Mouse (Mus musculus): ENCODE measurements around the gene Tnfrsf17. TPM values are rescaled to one million over a fixed set of nuclear protein-coding genes. Genes with fewer than 3 reads are reported as not detected.

The Tnfrsf17 gene
- total and polyA plus RNA-seq, 3 experiments = not detected

GRCm38 (mm10) chr16:11365626-11366025 is 52.0 kb downstream of the Tnfrsf17 start:
- H3K27ac ChIP-seq (ENCODE audit: control insufficient read depth, low read depth, low read length) = no peak overlapping the region
- peaks cover 0 to 12% of the 10 kb centered on the region in 2 experiments; a peak in 2 of 4 replicates for H3K36me3 ChIP-seq (ENCODE audit: control insufficient read depth in 1 of 2, insufficient read depth in 2 of 2, low read length in 2 of 2)
- peaks cover 4 to 15% of the 10 kb centered on the region in 2 experiments for H3K4me1 ChIP-seq (ENCODE audit: control insufficient read depth in 1 of 2, insufficient read depth in 2 of 2, low read length in 2 of 2)
- no peaks in the 10 kb centered on the region for H3K79me2 ChIP-seq (ENCODE audit: control insufficient read depth, insufficient read depth, low read length, poor library complexity)
- H3K4me3 ChIP-seq (ENCODE audit: control insufficient read depth in 1 of 2, insufficient read depth in 1 of 2, low read depth in 2 of 2, low read length in 2 of 2) = no peak overlapping the region
- H3K9ac ChIP-seq (ENCODE audit: control insufficient read depth, low read depth, low read length, poor library complexity, severe bottlenecking) = no peak overlapping the region
- DNase-seq (ENCODE audit: low read depth, low spot score) = no peak
- TF ChIP-seq POLR2AphosphoS5 (IDR thresholded peaks at IDR 0.05; ENCODE audit: borderline replicate concordance, low read depth, low read length) = no peak
- no peak for TF ChIP-seq GATA1 (IDR thresholded peaks at IDR 0.05; ENCODE audit: low read depth, low read length)
- no peak for TF ChIP-seq MYC (IDR thresholded peaks at IDR 0.05; ENCODE audit: low read depth, low read length)
- no peak for TF ChIP-seq E2F4 (IDR thresholded peaks at IDR 0.05; ENCODE audit: borderline replicate concordance, low read depth, low read length)
- no peak for TF ChIP-seq CTCF (IDR thresholded peaks at IDR 0.05 in 2 of 3, conservative IDR thresholded peaks at IDR 0.05 in 1 of 3; ENCODE audit: control insufficient read depth in 1 of 3, insufficient read depth in 1 of 3, low read depth in 2 of 3, low read length in 3 of 3, poor library complexity in 1 of 3, severe bottlenecking in 1 of 3)
- no peak for TF ChIP-seq MXI1 (IDR thresholded peaks at IDR 0.05; ENCODE audit: low read depth, low read length)
- no peak for TF ChIP-seq MAX (IDR thresholded peaks at IDR 0.05; ENCODE audit: low read length)
- no peak for TF ChIP-seq POLR2A (IDR thresholded peaks at IDR 0.05; ENCODE audit: control insufficient read depth in 1 of 2, insufficient read depth in 1 of 2, low read depth in 1 of 2, low read length in 2 of 2, poor library complexity in 1 of 2)
- no peak for TF ChIP-seq POLR2AphosphoS2 (IDR thresholded peaks at IDR 0.05; ENCODE audit: low read length)
- TF ChIP-seq MEF2A (IDR thresholded peaks at IDR 0.05; ENCODE audit: extremely low read depth, insufficient replicate concordance, low read depth, low read length, poor library complexity, severe bottlenecking) = no peak
- TF ChIP-seq EP300 (IDR thresholded peaks at IDR 0.05; ENCODE audit: low read depth in 1 of 2, low read length in 2 of 2) = no peak
- no peak for TF ChIP-seq ZKSCAN1 (IDR thresholded peaks at IDR 0.05; ENCODE audit: low read depth, low read length)
- TF ChIP-seq TAL1 (IDR thresholded peaks at IDR 0.05; ENCODE audit: low read length) = no peak
- no peak for TF ChIP-seq CHD1 (IDR thresholded peaks at IDR 0.05; ENCODE audit: low read depth, low read length)
- TF ChIP-seq ETS1 (IDR thresholded peaks at IDR 0.05; ENCODE audit: low read depth, low read length) = no peak
- TF ChIP-seq BHLHE40 (IDR thresholded peaks at IDR 0.05; ENCODE audit: borderline replicate concordance, low read depth, low read length) = no peak
- TF ChIP-seq ELF1 (IDR thresholded peaks at IDR 0.05; ENCODE audit: low read depth, low read length) = no peak
- no peaks in the 10 kb centered on the region for H3K9me3 ChIP-seq (replicated peaks; ENCODE audit: insufficient read depth, low read length)
- H3K27me3 ChIP-seq (ENCODE audit: control insufficient read depth in 1 of 2, insufficient read depth in 2 of 2, low read length in 2 of 2) = no peaks in the 10 kb centered on the region

GRCm38 (mm10) chr16:11366851-11367250 is 53.2 kb downstream of the Tnfrsf17 start:
- Histone ChIP-seq H3K79me2 (ENCODE audit: control insufficient read depth, insufficient read depth, low read length, poor library complexity) (no peaks in the 10 kb centered on the region), H3K27me3 (ENCODE audit: control insufficient read depth in 1 of 2, insufficient read depth in 2 of 2, low read length in 2 of 2) (no peaks in the 10 kb centered on the region), H3K4me3 (ENCODE audit: control insufficient read depth in 1 of 2, insufficient read depth in 1 of 2, low read depth in 2 of 2, low read length in 2 of 2) (no peak overlapping the region), H3K36me3 (ENCODE audit: control insufficient read depth in 1 of 2, insufficient read depth in 2 of 2, low read length in 2 of 2) (peaks cover 0 to 13% of the 10 kb centered on the region in 2 experiments; a peak in 2 of 4 replicates), H3K27ac (ENCODE audit: control insufficient read depth, low read depth, low read length) (no peak overlapping the region), H3K4me1 (ENCODE audit: control insufficient read depth in 1 of 2, insufficient read depth in 2 of 2, low read length in 2 of 2) (peaks cover 4 to 20% of the 10 kb centered on the region in 2 experiments), H3K9ac (ENCODE audit: control insufficient read depth, low read depth, low read length, poor library complexity, severe bottlenecking) (no peak overlapping the region), H3K9me3 (replicated peaks; ENCODE audit: insufficient read depth, low read length) (no peaks in the 10 kb centered on the region)
- TF ChIP-seq MYB (IDR thresholded peaks at IDR 0.05; ENCODE audit: low read depth, low read length) = peak; percentile 20; the same call in 1 of the 2 replicates
- no peak for TF ChIP-seq MEF2A (IDR thresholded peaks at IDR 0.05; ENCODE audit: extremely low read depth, insufficient replicate concordance, low read depth, low read length, poor library complexity, severe bottlenecking)
- no peak for TF ChIP-seq HCFC1 (IDR thresholded peaks at IDR 0.05; ENCODE audit: low read depth, low read length)
- no peak for TF ChIP-seq NELFE (IDR thresholded peaks at IDR 0.05; ENCODE audit: low read depth, low read length)
- TF ChIP-seq UBTF (IDR thresholded peaks at IDR 0.05; ENCODE audit: borderline replicate concordance, insufficient read depth, low read depth, low read length) = no peak
- no peak for DNase-seq (ENCODE audit: low read depth, low spot score)

Data from MEL (cell line).